Mouse (Mus musculus): ENCODE results near the gene Hk1. TPM values are rescaled to one million over a fixed set of nuclear protein-coding genes. Genes with fewer than 3 reads are reported as not detected.
"Not testable (repeated sequence)": the region's sequence is repeated elsewhere in the genome, so short reads cannot be mapped to it uniquely, and the experiment has no call there.

The Hk1 gene
- polyA plus RNA-seq, 1 experiment from 2014 or later, result 135 TPM

DNA sequence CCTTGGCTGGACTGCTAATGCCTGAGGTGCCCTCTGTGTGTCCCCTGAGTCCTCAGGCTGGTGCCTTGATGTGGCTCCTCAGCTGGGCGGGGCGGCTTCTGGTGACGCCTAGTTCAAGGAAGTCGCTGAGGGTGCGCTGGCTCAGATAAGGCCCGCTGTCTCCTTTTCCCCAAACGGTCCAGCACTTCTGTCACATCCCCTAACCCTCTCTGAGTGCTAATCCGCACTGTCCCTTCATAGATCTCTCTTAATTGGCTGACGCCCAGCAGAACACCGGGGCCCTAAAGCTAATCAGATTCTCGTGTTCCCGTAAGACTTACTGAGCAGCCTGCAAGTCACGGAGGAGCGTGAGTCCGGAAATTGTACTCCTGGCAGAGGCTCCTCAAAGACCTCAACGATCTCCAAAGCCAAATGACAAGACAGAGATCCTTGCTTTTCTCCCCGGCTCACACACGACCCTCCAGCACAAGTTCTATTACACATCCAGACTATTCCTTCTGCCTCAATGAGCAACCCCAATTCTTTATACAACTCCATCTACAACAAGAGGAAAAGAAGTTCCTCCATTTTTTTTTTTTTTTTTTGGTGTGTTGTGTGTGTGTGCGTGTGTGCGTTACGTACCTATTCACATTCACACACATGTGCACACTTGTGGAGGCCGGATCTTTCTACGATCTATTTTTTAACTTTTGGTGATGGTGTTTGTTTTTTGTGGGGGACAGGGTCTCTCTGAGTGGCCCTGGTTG lies 52.0 kb downstream of the Hk1 start:
- WGBS, result 47% methylated on average over 23 of the region's 23 CpGs
- Histone ChIP-seq H3K27me3 (replicated peaks) (no peaks in the 10 kb centered on the region), H3K9ac (no peak overlapping the region), H3K4me2 (no peak overlapping the region), H3K27ac (no peak overlapping the region), H3K9me3 (no peaks in the 10 kb centered on the region), H3K4me1 (peaks cover 5% of the 10 kb centered on the region), H3K36me3 (replicated peaks) (no peaks in the 10 kb centered on the region), H3K4me3 (no peak overlapping the region)
- no peak for ATAC-seq (replicated peaks)

DNA sequence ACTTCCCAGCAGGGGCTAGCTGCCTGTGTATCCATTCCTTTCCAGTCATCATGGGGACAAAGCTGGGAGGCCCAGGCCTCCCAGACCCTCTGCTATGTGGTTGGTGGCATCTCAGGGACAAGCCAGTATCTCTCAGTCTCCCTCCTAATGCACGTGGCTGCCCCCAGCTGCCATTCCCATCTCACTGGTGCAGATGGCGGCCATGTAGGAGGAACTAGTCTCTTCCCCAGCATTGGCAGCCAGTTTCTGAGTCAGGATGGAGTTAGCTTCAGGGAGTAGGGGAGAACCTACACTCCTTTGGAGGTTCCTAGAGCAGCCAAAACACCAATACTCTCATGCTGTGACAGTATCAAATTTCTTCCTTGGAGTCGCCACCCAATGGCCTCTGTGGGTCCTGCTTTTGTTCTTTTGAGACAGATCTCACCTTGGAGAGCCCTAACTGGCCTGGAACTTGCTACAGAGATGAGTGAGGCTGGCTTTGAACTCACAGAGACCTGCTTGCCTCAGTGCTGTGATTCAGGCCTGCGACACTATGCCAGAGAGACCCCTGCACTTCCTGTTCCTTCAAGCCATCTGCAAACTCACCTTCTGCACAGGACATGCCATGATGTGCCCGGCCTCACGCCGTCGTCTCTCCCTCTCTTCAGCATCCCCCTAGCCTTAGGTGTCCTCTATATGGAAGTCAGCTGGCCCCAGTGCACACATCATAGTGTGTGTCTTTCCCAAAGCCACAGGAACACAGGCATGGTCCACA lies 52.7 kb downstream of the Hk1 start:
- Histone ChIP-seq H3K9ac (no peak overlapping the region), H3K27me3 (replicated peaks) (no peaks in the 10 kb centered on the region), H3K36me3 (replicated peaks) (no peaks in the 10 kb centered on the region), H3K27ac (no peak overlapping the region), H3K4me2 (no peak overlapping the region), H3K4me1 (no peaks in the 10 kb centered on the region), H3K9me3 (no peaks in the 10 kb centered on the region), H3K4me3 (no peak overlapping the region)
- 73% methylated on average over 8 of the region's 8 CpGs for WGBS
- no peak; the same call in 1 of the 2 replicates for ATAC-seq (replicated peaks)

DNA sequence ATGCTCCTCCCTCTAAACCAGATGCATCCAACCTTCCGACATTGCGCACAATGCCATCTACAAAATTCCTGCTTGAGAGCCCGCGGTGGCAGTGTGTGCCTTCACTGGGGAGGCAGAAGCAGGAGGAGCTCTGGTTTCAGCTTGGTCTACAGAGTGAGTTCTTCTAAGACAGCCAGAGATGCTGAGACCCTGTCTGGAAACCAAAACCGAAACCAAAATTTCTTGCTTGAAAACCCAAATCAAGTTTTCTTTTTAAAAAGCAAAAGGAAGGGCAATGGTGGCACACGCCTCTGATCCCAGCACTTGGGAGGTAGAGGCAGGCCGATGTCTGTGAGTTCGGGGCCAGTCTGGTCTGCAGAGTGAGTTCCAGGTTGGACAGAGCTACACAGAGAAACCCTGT lies 53.7 kb downstream of the Hk1 start:
- Histone ChIP-seq H3K36me3 (replicated peaks) (no peaks in the 10 kb centered on the region), H3K4me2 (no peak overlapping the region), H3K27ac (no peak overlapping the region), H3K4me3 (no peak overlapping the region), H3K9ac (no peak overlapping the region), H3K27me3 (replicated peaks) (no peaks in the 10 kb centered on the region), H3K4me1 (no peaks in the 10 kb centered on the region), H3K9me3 (no peaks in the 10 kb centered on the region)
- no peak for ATAC-seq (replicated peaks)
- WGBS, result 96% methylated on average over 8 of the region's 8 CpGs

DNA sequence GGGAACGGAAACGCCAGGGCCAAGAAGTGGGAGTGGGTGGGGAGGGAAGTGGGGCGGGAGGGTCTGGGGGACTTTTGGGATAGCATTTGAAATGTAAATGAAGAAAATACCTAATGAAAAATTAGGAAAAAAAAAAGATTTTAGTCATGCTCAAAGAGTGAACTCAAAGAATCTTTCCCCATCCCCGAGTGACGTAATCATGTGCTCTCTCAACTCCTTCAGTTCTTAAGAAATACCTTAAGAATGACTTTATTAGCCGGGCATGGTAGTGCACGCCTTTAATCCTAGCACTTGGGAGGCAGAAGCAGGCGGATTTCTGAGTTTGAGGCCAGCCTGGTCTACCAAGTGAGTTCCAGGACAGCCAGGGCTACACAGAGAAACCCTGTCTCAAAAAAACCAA lies 56.9 kb downstream of the Hk1 start:
- H3K9me3 ChIP-seq; H3K36me3 ChIP-seq (replicated peaks); H3K27ac ChIP-seq; H3K9ac ChIP-seq; H3K4me1 ChIP-seq; ATAC-seq (replicated peaks); H3K4me3 ChIP-seq; H3K4me2 ChIP-seq; H3K27me3 ChIP-seq (replicated peaks): not testable (repeated sequence)
- WGBS, result 93% methylated on average over 8 of the region's 8 CpGs

DNA sequence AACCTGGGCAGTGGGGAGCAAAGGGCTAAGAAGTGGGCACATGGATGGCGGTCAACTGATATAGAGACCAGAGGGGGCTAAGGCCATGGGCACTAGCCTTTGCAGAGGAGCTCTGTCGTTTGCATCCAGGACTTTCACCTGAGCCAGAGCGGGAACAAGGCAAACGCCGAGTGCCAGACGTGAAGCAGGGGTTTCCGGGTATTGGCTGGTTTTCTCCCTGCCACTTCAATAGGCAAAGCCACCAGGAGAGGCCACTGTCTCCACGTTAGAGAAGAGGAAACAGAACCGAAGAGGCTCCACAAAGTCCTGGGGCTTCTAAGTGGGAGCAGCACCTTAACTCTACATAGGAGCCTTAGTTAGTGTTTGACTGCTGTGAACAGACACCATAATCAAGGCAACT lies 58.3 kb downstream of the Hk1 start:
- Histone ChIP-seq H3K36me3 (replicated peaks) (no peaks in the 10 kb centered on the region), H3K27ac (no peak overlapping the region), H3K27me3 (replicated peaks) (no peaks in the 10 kb centered on the region), H3K9ac (no peak overlapping the region), H3K9me3 (no peaks in the 10 kb centered on the region), H3K4me1 (no peaks in the 10 kb centered on the region), H3K4me3 (no peak overlapping the region), H3K4me2 (no peak overlapping the region)
- WGBS, result 77% methylated on average over 9 of the region's 9 CpGs
- no peak for ATAC-seq (replicated peaks)

DNA sequence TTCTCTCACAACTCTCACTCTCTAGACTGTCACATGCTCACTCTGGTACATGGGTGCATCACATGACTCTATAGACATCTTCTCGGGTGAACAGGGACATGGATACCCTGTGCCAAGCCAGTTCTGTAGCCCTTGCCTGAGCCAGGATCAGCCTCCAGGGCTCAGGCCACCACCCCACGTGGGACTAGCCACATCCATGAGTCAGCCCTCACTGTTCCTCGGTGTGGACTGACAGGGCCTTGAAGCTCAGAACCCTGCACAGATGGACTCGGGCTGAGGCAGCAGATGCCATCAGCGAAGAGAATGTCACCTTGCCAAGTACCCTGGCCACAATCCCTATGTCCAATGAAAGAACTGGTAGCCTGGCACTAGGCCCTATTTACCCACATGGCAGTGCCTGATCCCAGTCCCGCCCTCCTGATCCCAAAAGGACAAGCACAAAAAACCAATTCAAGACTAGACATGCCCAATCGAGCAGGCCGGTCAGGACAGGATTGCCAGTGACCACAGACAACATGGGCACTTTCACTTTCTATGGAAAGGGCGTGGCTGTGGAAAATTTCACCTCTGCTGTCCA lies 59.2 kb downstream of the Hk1 start:
- Histone ChIP-seq H3K27me3 (replicated peaks) (no peaks in the 10 kb centered on the region), H3K9me3 (no peaks in the 10 kb centered on the region), H3K4me2 (no peak overlapping the region), H3K4me1 (no peaks in the 10 kb centered on the region), H3K36me3 (replicated peaks) (no peaks in the 10 kb centered on the region), H3K4me3 (no peak overlapping the region), H3K9ac (no peak overlapping the region), H3K27ac (no peak overlapping the region)
- 81% methylated on average over 9 of the region's 9 CpGs for WGBS
- peak; percentile 28; the same call in 1 of the 2 replicates for ATAC-seq (replicated peaks)

DNA sequence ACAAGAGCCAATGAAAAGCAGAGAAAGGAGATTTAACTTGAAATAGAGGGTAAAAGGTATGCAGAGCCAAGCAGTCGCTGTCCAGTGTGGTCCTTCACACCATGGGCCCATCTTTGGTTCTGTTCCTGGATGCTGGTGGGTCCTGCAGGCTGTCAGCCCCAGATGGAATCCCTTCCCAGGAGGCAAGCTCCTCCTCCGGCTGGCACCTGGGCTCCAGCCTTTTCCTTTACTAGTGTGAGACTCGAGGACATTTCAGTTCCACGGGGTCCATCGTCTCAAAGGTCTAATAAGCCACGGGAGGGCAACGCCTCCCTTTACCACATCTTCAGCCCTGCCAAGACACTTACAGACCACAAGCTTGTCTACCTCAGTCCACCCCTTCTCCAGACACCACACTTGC lies 60.6 kb downstream of the Hk1 start:
- ATAC-seq (replicated peaks), result no peak
- H3K27me3 ChIP-seq (replicated peaks), result no peaks in the 10 kb centered on the region
- H3K36me3 ChIP-seq (replicated peaks), result no peaks in the 10 kb centered on the region
- H3K4me3 ChIP-seq, result no peak overlapping the region
- H3K9ac ChIP-seq, result no peak overlapping the region
- 78% methylated on average over 7 of the region's 7 CpGs for WGBS
- no peak overlapping the region for H3K4me2 ChIP-seq
- H3K9me3 ChIP-seq, result no peaks in the 10 kb centered on the region
- no peak overlapping the region for H3K27ac ChIP-seq
- no peaks in the 10 kb centered on the region for H3K4me1 ChIP-seq

DNA sequence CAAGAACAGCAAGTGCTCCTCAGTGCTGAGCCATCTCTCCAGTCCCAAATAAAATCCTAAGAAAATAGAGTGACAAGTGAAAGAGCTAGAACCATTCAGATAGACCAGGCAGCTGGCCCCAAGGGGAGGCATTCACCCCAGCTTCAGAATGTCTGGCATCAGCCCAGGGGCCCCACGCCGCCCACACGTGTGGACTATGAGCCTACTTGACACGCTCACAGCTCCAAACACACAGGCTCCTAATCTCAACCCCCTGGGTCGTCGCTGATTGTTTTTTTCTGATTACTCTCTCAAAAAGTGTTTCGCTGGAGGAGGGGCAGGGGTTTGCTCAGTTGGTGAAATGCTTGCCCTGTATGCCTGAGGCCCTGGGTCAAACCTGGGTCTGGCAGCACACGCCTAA lies 63.2 kb downstream of the Hk1 start:
- Histone ChIP-seq H3K27ac (no peak overlapping the region), H3K9me3 (no peaks in the 10 kb centered on the region), H3K36me3 (replicated peaks) (no peaks in the 10 kb centered on the region), H3K4me2 (no peak overlapping the region), H3K27me3 (replicated peaks) (no peaks in the 10 kb centered on the region), H3K9ac (no peak overlapping the region), H3K4me1 (peaks cover 7% of the 10 kb centered on the region; the same call in 1 of the 2 replicates), H3K4me3 (no peak overlapping the region)
- WGBS, result 60% methylated on average over 8 of the region's 8 CpGs
- no peak for ATAC-seq (replicated peaks)

DNA sequence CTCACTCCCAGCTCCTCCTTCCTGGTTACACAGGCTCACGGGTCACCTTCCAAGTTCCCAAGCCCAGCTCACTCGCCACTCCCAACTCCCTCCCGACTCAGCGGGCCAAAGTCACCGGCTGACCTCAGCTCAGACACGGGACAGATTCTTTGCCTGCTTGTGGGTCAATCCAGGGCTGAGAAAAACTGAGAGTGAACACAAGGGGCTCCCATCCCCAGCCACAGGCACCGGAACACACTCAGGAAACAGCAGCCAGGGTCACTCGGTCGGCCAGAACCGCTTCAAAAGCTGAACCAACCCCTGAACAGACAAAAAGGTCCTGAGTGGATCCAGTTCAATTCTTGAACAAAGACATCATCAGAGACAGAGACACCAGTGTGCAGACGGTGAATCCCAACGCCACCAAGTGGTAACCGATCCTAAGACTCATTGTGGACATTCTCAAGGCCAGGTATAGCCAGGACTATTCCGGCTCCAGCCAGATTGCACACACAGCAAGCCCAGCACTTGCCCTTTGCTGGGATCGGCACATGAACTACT lies 65.8 kb downstream of the Hk1 start:
- peaks cover 7% of the 10 kb centered on the region; the same call in 1 of the 2 replicates for H3K4me1 ChIP-seq
- H3K27ac ChIP-seq, result no peak overlapping the region
- H3K9me3 ChIP-seq, result no peaks in the 10 kb centered on the region
- no peaks in the 10 kb centered on the region for H3K36me3 ChIP-seq (replicated peaks)
- H3K9ac ChIP-seq, result no peak overlapping the region
- no peak overlapping the region for H3K4me3 ChIP-seq
- no peak overlapping the region for H3K4me2 ChIP-seq
- H3K27me3 ChIP-seq (replicated peaks), result no peaks in the 10 kb centered on the region
- WGBS, result 62% methylated on average over 15 of the region's 15 CpGs
- no peak for ATAC-seq (replicated peaks)

DNA sequence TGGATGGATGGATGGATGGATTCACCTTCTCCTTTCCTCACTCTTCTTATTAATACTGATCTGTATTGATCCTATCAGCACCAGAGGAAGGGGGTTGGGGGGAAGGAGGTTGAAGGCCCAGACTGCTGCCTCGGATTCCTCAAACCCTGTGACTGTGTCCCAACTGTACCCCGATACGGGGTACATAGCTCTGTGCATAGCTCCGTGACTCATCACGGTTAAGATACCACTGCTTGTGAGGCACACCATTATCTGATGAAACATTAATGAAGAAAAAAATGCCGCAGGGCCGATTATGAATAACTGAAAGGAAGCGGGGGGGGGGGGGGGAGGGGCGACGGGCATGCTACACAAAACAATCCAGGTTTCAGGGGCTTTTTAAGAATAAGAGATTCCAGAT lies 66.6 kb downstream of the Hk1 start:
- Histone ChIP-seq H3K36me3 (replicated peaks) (no peaks in the 10 kb centered on the region), H3K4me2 (no peak overlapping the region), H3K27me3 (replicated peaks) (no peaks in the 10 kb centered on the region), H3K9me3 (no peaks in the 10 kb centered on the region), H3K9ac (no peak overlapping the region), H3K27ac (no peak overlapping the region), H3K4me1 (peaks cover 7% of the 10 kb centered on the region; the same call in 1 of the 2 replicates), H3K4me3 (no peak overlapping the region)
- WGBS, result 72% methylated on average over 9 of the region's 10 CpGs
- no peak for ATAC-seq (replicated peaks)

DNA sequence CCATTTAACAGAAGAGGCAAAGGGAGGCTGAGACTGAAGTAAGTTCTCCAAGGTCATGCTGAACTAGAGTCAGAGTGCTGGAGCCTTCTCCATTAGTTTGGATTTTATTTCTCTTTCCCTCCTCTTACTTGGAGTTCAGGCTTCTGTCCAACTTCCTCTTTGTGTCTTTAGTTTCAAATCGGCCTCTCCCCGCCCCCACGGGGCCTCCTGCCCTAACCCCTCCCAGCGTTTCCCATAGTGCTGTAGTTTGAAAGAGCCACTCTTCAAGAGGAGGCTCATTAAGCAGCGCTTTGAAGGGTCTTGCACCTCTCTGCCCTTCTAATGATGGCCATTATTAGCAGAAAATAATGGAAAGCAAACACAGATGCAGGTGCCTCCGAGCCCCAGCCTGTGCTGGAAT lies 68.2 kb downstream of the Hk1 start:
- Histone ChIP-seq H3K27me3 (replicated peaks) (no peaks in the 10 kb centered on the region), H3K4me2 (no peak overlapping the region), H3K27ac (no peak overlapping the region), H3K36me3 (replicated peaks) (no peaks in the 10 kb centered on the region), H3K4me1 (peaks cover 7% of the 10 kb centered on the region; the same call in 1 of the 2 replicates), H3K9ac (no peak overlapping the region), H3K4me3 (no peak overlapping the region), H3K9me3 (no peaks in the 10 kb centered on the region)
- no peak for ATAC-seq (replicated peaks)
- 55% methylated on average over 6 of the region's 6 CpGs for WGBS

DNA sequence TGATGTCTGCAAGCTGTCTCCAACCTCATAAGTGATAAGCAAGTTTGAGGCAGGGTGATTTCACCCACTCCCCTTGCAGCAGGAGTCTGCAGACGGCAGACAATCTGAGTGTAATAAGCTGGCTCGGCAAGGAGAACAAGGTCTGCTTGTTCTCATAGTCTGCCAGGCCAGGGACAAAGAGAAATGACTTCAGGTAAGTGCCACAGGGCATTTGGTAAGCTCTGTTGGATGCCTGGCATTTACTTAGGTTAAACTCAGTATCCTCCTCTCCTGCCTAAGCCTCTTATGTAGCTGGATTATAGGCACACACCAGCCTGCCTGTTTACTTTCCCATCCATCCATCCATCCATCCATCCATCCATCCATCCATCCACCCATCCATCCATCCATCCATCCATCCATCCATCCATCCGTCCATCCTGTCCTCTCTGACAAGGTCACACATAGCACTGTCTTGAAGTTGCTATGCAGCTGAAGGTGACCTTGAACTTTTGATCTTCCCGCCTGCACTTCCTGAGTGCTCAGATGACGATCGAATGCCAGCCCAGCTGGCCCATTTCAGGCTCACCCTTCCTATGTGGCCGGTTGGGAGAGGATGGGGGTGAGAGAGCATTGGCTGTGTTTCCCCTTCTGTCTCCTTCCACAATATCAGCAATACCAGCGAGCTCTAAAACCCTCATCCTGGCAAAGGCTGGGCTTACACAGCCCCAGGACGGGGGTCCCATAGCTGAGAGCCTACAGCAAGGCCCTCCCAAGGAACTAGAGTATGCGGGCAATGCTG lies 69.3 kb downstream of the Hk1 start:
- no peak overlapping the region for H3K9ac ChIP-seq
- no peak for ATAC-seq (replicated peaks)
- H3K4me3 ChIP-seq, result no peak overlapping the region
- no peak overlapping the region for H3K27ac ChIP-seq
- H3K4me1 ChIP-seq, result peaks cover 7% of the 10 kb centered on the region; the same call in 1 of the 2 replicates
- WGBS, result 89% methylated on average over 10 of the region's 10 CpGs
- no peaks in the 10 kb centered on the region for H3K27me3 ChIP-seq (replicated peaks)
- no peaks in the 10 kb centered on the region for H3K36me3 ChIP-seq (replicated peaks)
- no peak overlapping the region for H3K4me2 ChIP-seq
- no peaks in the 10 kb centered on the region for H3K9me3 ChIP-seq
